Mouse (Mus musculus) embryonic facial prominence, embryonic 12.5 days (tissue): Measurements from ENCODE around the gene H2al1e. TPM values are rescaled to one million over a fixed set of nuclear protein-coding genes. Genes with fewer than 3 reads are reported as not detected.
"Not testable (repeated sequence)": the region's sequence is repeated elsewhere in the genome, so short reads cannot be mapped to it uniquely, and the experiment has no call there.

Experiments
- ATAC-seq: fragments of 200-750 bp; cut with Nextera tagmentation; 2 replicates; pipeline ENCODE4 v1.8.0; 2017; ENCODE audit not compliant: insufficient number of reproducible peaks, insufficient read depth, low FRiP score, low TSS enrichment
- H3K27ac ChIP-seq: fragments of 300-500 bp; sonication (generic); 2 replicates; pipeline ENCODE4 v1.5.1; 2016; ENCODE audit warnings: mild to moderate bottlenecking
- H3K27me3 ChIP-seq: fragments of 300-500 bp; sonication (generic); 2 replicates; pipeline ENCODE4 v1.6.1; 2016; ENCODE audit warnings: mild to moderate bottlenecking, moderate library complexity
- H3K36me3 ChIP-seq: fragments of 300-500 bp; sonication (generic); 2 replicates; pipeline ENCODE4 v1.6.1; 2016; ENCODE audit warnings: mild to moderate bottlenecking
- H3K4me1 ChIP-seq: fragments of 300-500 bp; sonication (generic); 2 replicates; pipeline ENCODE4 v1.6.1; 2016
- H3K4me2 ChIP-seq: fragments of 300-500 bp; sonication (generic); replicated peaks from 2 replicates; pipeline ENCODE4 v1.6.1; 2016; ENCODE audit warnings: mild to moderate bottlenecking, moderate library complexity
- H3K4me3 ChIP-seq: fragments of 300-500 bp; sonication (generic); 2 replicates; pipeline ENCODE4 v1.5.1; 2016; ENCODE audit warnings: mild to moderate bottlenecking
- H3K9ac ChIP-seq: fragments of 300-500 bp; sonication (generic); 2 replicates; pipeline ENCODE4 v1.6.1; 2016; ENCODE audit warnings: mild to moderate bottlenecking, moderate library complexity
- H3K9me3 ChIP-seq: fragments of 300-500 bp; sonication (generic); 2 replicates; pipeline ENCODE4 v1.6.1; 2016; ENCODE audit warnings: mild to moderate bottlenecking, moderate library complexity
- WGBS: fragments of 180-500 bp; shearing (Covaris S2); methylation state at CpG from one replicate; pipeline ENCODE4 v1.1.7; 2016; 5-methylcytosine and 5-hydroxymethylcytosine counted together
- polyA plus RNA-seq: library from polyadenylated mRNA; unstranded; fragments of >200 nt; fragmentation: Nextera tagmentation; extraction: Ambion mirVana; gene quantifications from 2 replicates; pipeline ENCODE4 v1.2.1, GENCODE M21; 2016

H2al1e gene
- polyA plus RNA-seq, 1 experiment from 2014 or later, result not detected

DNA sequence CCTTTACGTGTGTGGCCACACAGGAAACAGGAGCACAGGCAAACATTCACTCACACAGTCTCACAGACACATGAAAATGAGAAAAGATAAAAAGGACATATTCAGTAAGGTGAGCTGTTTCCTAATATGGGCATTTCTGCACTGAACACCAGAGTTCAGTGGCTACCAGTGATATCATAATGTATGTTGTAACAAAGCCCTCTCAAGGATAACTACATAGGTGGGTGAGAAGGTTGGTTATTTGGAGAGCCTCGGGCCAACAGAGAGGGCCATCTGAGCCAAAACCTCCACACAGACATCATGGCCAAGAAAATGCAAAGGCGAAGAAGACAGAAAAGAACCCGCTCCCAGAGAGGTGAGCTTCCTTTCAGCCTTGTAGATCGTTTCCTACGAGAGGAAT lies 3.2 kb upstream of the H2al1e start, which contains the start of gene H2al1d:
Gene H2al1d (plus strand): TSS at position 301 of the 400 bp plus-strand sequence.
- not testable (repeated sequence) for H3K4me3 ChIP-seq, H3K4me2 ChIP-seq, H3K27me3 ChIP-seq, H3K9ac ChIP-seq, H3K36me3 ChIP-seq, H3K4me1 ChIP-seq, H3K27ac ChIP-seq, H3K9me3 ChIP-seq, ATAC-seq
- no CpG with 5 or more reads among the region's 6 CpGs for WGBS

DNA sequence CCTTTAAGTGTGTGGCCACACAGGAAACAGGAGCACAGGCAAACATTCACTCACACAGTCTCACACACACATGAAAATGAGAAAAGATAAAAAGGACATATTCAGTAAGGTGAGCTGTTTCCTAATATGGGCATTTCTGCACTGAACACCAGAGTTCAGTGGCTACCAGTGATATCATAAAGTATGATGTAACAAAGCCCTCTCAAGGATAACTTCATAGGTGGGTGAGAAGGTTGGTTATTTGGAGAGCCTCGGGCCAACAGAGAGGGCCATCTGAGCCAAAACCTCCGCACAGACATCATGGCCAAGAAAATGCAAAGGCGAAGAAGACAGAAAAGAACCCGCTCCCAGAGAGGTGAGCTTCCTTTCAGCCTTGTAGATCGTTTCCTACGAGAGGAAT lies 3.1 kb downstream of the H2al1e start, which contains the start of gene H2al1f:
Gene H2al1f (plus strand): TSS at position 301 of the 400 bp plus-strand sequence.
- not testable (repeated sequence) for H3K27ac ChIP-seq, H3K9me3 ChIP-seq, H3K36me3 ChIP-seq, H3K4me2 ChIP-seq, H3K4me1 ChIP-seq, H3K9ac ChIP-seq, ATAC-seq, H3K27me3 ChIP-seq, H3K4me3 ChIP-seq
- WGBS, result no CpG with 5 or more reads among the region's 6 CpGs

DNA sequence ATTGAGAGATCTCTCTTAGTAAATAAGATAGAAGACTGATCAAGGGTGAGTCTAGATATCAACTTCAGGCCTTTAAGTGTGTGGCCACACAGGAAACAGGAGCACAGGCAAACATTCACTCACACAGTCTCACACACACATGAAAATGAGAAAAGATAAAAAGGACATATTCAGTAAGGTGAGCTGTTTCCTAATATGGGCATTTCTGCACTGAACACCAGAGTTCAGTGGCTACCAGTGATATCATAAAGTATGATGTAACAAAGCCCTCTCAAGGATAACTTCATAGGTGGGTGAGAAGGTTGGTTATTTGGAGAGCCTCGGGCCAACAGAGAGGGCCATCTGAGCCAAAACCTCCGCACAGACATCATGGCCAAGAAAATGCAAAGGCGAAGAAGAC lies 6.2 kb downstream of the H2al1e start, which contains the start of gene H2al1g:
Gene H2al1g (plus strand): TSS at position 301 of the 400 bp plus-strand sequence.
- H3K27me3 ChIP-seq, H3K27ac ChIP-seq, H3K9me3 ChIP-seq, ATAC-seq, H3K4me3 ChIP-seq, H3K9ac ChIP-seq, H3K4me2 ChIP-seq, H3K4me1 ChIP-seq, H3K36me3 ChIP-seq: not testable (repeated sequence)
- no CpG with 5 or more reads among the region's 3 CpGs for WGBS

DNA sequence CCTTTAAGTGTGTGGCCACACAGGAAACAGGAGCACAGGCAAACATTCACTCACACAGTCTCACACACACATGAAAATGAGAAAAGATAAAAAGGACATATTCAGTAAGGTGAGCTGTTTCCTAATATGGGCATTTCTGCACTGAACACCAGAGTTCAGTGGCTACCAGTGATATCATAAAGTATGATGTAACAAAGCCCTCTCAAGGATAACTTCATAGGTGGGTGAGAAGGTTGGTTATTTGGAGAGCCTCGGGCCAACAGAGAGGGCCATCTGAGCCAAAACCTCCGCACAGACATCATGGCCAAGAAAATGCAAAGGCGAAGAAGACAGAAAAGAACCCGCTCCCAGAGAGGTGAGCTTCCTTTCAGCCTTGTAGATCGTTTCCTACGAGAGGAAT lies 9.5 kb downstream of the H2al1e start, which contains the start of gene H2al1h:
Gene H2al1h (plus strand): TSS at position 301 of the 400 bp plus-strand sequence.
- not testable (repeated sequence) for H3K27ac ChIP-seq, H3K4me2 ChIP-seq, H3K4me1 ChIP-seq, ATAC-seq, H3K27me3 ChIP-seq, H3K4me3 ChIP-seq, H3K9ac ChIP-seq, H3K9me3 ChIP-seq, H3K36me3 ChIP-seq
- no CpG with 5 or more reads among the region's 6 CpGs for WGBS

DNA sequence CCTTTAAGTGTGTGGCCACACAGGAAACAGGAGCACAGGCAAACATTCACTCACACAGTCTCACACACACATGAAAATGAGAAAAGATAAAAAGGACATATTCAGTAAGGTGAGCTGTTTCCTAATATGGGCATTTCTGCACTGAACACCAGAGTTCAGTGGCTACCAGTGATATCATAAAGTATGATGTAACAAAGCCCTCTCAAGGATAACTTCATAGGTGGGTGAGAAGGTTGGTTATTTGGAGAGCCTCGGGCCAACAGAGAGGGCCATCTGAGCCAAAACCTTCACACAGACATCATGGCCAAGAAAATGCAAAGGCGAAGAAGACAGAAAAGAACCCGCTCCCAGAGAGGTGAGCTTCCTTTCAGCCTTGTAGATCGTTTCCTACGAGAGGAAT lies 12.6 kb downstream of the H2al1e start, which contains the start of gene H2al1i:
Gene H2al1i (plus strand): TSS at position 301 of the 400 bp plus-strand sequence.
- not testable (repeated sequence) for H3K27me3 ChIP-seq, ATAC-seq, H3K4me1 ChIP-seq, H3K4me3 ChIP-seq, H3K27ac ChIP-seq, H3K9ac ChIP-seq, H3K4me2 ChIP-seq, H3K36me3 ChIP-seq, H3K9me3 ChIP-seq
- no CpG with 5 or more reads among the region's 5 CpGs for WGBS

DNA sequence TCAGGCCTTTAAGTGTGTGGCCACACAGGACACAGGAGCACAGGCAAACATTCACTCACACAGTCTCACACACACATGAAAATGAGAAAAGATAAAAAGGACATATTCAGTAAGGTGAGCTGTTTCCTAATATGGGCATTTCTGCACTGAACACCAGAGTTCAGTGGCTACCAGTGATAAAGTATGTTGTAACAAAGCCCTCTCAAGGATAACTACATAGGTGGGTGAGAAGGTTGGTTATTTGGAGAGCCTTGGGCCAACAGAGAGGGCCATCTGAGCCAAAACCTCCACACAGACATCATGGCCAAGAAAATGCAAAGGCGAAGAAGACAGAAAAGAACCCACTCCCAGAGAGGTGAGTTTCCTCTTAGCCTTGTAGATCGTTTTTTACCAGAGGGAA lies 15.8 kb downstream of the H2al1e start, which contains the start of gene H2al1j:
Gene H2al1j (plus strand): TSS at position 301 of the 400 bp plus-strand sequence.
- 82% methylated on average over 2 of the region's 2 CpGs for WGBS
- H3K27ac ChIP-seq, H3K4me2 ChIP-seq, H3K27me3 ChIP-seq, ATAC-seq, H3K4me3 ChIP-seq, H3K4me1 ChIP-seq, H3K9ac ChIP-seq, H3K36me3 ChIP-seq, H3K9me3 ChIP-seq: not testable (repeated sequence)

DNA sequence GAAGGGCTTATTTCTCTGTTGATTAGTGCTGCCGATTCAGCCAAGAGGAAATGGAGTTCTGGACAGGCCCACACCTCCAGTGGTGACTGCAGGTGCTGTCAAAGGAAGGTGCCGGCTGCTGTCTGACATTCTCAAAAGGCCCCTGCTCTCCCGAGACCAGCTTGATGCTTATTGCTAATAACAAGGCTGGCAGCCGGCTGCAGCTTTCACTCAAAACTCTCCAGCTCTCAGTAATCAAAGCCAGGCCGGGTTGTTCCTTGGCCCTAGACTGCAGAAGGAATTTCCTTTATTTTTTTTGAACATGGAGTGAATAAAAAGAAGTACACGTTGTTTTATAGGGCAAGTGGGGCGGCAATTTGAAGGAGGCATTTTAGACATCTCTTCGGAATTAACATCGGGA lies 34.0 kb downstream of the H2al1e start:
- peak overlapping the region; percentile 46; the same call in 1 of the 2 replicates for H3K27ac ChIP-seq
- ATAC-seq, result no peak

DNA sequence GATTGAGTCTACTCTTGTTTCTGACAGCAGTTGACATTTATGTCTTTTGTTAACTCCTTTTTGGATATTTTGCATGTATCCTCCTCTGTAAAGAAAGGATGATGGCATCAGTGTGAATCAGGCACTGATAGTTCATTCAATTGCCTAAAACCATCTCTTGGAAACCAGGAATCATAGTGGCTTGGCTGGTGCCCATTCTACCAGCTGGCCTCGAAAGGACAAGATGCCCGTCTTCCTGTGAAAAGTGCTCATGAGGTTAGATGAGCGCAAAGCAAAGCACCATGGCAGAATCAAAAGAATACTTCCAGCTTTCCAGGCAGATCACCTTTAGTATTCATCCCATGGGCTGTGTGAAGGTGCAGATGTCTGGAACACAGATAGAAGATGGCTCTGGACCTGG lies 35.0 kb downstream of the H2al1e start:
- WGBS, result 86% methylated on average over 3 of the region's 3 CpGs

More for the DNA sequence above, 34.0 kb downstream of the H2al1e start:
- H3K9ac ChIP-seq, result no peak overlapping the region
- no peaks in the 10 kb centered on the region for H3K9me3 ChIP-seq
- no peaks in the 10 kb centered on the region for H3K27me3 ChIP-seq
- 39% methylated on average over 9 of the region's 9 CpGs for WGBS
- no peaks in the 10 kb centered on the region for H3K36me3 ChIP-seq
- H3K4me1 ChIP-seq, result peaks cover 2% of the 10 kb centered on the region; the same call in 1 of the 2 replicates
- 0 out of 2 replicates have a peak overlapping the region, but pooled peaks have one; percentile 5 for H3K4me2 ChIP-seq
- no peak overlapping the region for H3K4me3 ChIP-seq

DNA sequence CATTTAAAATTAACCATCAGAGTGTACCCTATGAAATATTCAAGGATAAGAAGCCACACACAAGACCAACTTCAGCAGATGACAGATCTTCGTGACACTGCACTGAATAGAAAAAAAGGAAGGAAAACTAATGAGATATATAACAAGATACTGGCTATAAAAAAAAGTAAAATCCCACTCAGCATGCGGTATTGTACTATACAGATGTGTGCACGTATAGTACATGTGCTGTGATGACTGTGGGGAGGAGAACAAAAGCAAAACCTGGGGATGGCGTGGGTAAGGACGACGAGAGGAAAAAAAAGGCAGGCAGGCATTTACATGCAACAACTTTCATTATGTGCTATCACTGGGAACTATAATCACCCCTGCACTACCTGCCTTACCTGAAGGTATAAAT lies 49.1 kb downstream of the H2al1e start:
- H3K27ac ChIP-seq, result no peak overlapping the region
- H3K4me3 ChIP-seq, result no peak overlapping the region
- no peak overlapping the region for H3K4me2 ChIP-seq
- no peaks in the 10 kb centered on the region for H3K36me3 ChIP-seq
- WGBS, result 81% methylated on average over 6 of the region's 6 CpGs
- no peak for ATAC-seq
- H3K27me3 ChIP-seq, result no peaks in the 10 kb centered on the region
- 0 out of 2 replicates have a peak, but pooled peaks cover 2% of the 10 kb centered on the region for H3K4me1 ChIP-seq
- no peak overlapping the region for H3K9ac ChIP-seq
- H3K9me3 ChIP-seq, result no peaks in the 10 kb centered on the region

More for the DNA sequence above, 35.0 kb downstream of the H2al1e start:
- H3K27me3 ChIP-seq, result no peaks in the 10 kb centered on the region
- no peak for ATAC-seq
- H3K4me2 ChIP-seq, result no peak overlapping the region
- H3K4me3 ChIP-seq, result no peak overlapping the region
- no peak overlapping the region for H3K9ac ChIP-seq
- no peak overlapping the region for H3K27ac ChIP-seq
- peaks cover 2% of the 10 kb centered on the region; the same call in 1 of the 2 replicates for H3K4me1 ChIP-seq
- no peaks in the 10 kb centered on the region for H3K9me3 ChIP-seq
- H3K36me3 ChIP-seq, result no peaks in the 10 kb centered on the region

DNA sequence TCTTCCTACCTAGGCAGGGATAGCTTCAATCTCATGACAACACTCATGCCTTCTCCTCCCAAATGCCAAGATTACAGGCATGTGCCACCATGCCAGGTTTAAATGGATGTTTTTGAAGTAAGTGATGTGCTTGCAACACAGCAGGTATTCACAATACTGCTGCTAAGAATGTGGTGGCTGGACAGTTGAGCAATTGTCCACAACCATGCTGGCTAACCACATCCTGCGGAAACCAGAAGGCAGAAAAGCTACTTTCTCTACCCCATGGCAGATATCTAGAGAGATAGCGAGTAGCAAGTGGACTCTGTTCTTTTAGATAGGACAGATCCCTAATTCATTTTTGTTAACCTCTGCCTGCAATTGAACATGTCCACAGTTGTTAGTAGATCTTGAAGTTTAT lies 49.5 kb downstream of the H2al1e start:
- H3K9me3 ChIP-seq, result no peaks in the 10 kb centered on the region
- H3K27ac ChIP-seq, result no peak overlapping the region
- no peak overlapping the region for H3K9ac ChIP-seq
- 0 out of 2 replicates have a peak, but pooled peaks cover 2% of the 10 kb centered on the region for H3K4me1 ChIP-seq
- H3K4me3 ChIP-seq, result no peak overlapping the region
- ATAC-seq, result no peak
- H3K27me3 ChIP-seq, result no peaks in the 10 kb centered on the region
- no peak overlapping the region for H3K4me2 ChIP-seq
- H3K36me3 ChIP-seq, result no peaks in the 10 kb centered on the region
- 91% methylated on average over 2 of the region's 2 CpGs for WGBS
